Mouse (Mus musculus) intestine, postnatal 0 days (tissue): ENCODE results near the gene Dock2. TPM values are rescaled to one million over a fixed set of nuclear protein-coding genes. Genes with fewer than 3 reads are reported as not detected.

Experiments used
- ATAC-seq: fragments of 200-750 bp; cut with Nextera tagmentation; 2 replicates; pipeline ENCODE4 v1.8.0; 2017; ENCODE audit warnings: mild to moderate bottlenecking, moderate TSS enrichment, moderate library complexity
- H3K27ac ChIP-seq: fragments of 300-500 bp; sonication (generic); 2 replicates; pipeline ENCODE4 v1.5.1; 2014; ENCODE audit warnings: mild to moderate bottlenecking, low read depth, low read length, moderate library complexity
- H3K27me3 ChIP-seq: fragments of 300-500 bp; sonication (generic); replicated peaks from 2 replicates; pipeline ENCODE4 v1.6.1; 2014; ENCODE audit warnings: low read length, mixed read lengths; ENCODE audit not compliant: control insufficient read depth, insufficient read depth
- H3K36me3 ChIP-seq: fragments of 300-500 bp; sonication (generic); 2 replicates; pipeline ENCODE4 v1.6.1; 2014; ENCODE audit warnings: mild to moderate bottlenecking, moderate library complexity; ENCODE audit not compliant: control insufficient read depth, insufficient read depth
- H3K4me1 ChIP-seq: fragments of 300-500 bp; sonication (generic); replicated peaks from 2 replicates; pipeline ENCODE4 v1.6.1; 2014; ENCODE audit warnings: antibody characterized with exemption, low read length, mixed read lengths; ENCODE audit not compliant: control insufficient read depth, insufficient read depth
- H3K4me2 ChIP-seq: fragments of 300-500 bp; sonication (generic); replicated peaks from 2 replicates; pipeline ENCODE4 v1.6.1; 2014; ENCODE audit warnings: low read depth, mild to moderate bottlenecking, moderate library complexity
- H3K4me3 ChIP-seq: fragments of 300-500 bp; sonication (generic); 2 replicates; pipeline ENCODE4 v1.5.1; 2014; ENCODE audit warnings: low read depth, low read length
- H3K9ac ChIP-seq: fragments of 300-500 bp; sonication (generic); 2 replicates; pipeline ENCODE4 v1.6.1; 2014; ENCODE audit warnings: mild to moderate bottlenecking, low read depth, low read length
- H3K9me3 ChIP-seq: fragments of 300-500 bp; sonication (generic); 2 replicates; pipeline ENCODE4 v1.6.1; 2016; ENCODE audit warnings: mixed run types; ENCODE audit not compliant: control insufficient read depth
- CTCF ChIP-seq: sonication (generic); IDR thresholded peaks from 2 replicates; pipeline ENCODE4 v1.5.1; 2016; ENCODE audit warnings: low read depth, mild to moderate bottlenecking, control low read depth, antibody characterized with exemption, moderate library complexity
- WGBS: fragments of 180-500 bp; shearing (Covaris S2); extraction: QIAGEN DNeasy Blood & Tissue Kit; methylation state at CpG from one replicate; pipeline ENCODE4 v1.1.7; 2014; 5-methylcytosine and 5-hydroxymethylcytosine counted together
- polyA plus RNA-seq: library from polyadenylated mRNA; unstranded; fragments of >200 nt; fragmentation: Nextera tagmentation; extraction: Ambion mirVana; gene quantifications from 2 replicates; pipeline ENCODE4 v1.2.1, GENCODE M21; 2015

Dock2 gene
- polyA plus RNA-seq, 1 experiment from 2014 or later = 0.60 TPM

DNA sequence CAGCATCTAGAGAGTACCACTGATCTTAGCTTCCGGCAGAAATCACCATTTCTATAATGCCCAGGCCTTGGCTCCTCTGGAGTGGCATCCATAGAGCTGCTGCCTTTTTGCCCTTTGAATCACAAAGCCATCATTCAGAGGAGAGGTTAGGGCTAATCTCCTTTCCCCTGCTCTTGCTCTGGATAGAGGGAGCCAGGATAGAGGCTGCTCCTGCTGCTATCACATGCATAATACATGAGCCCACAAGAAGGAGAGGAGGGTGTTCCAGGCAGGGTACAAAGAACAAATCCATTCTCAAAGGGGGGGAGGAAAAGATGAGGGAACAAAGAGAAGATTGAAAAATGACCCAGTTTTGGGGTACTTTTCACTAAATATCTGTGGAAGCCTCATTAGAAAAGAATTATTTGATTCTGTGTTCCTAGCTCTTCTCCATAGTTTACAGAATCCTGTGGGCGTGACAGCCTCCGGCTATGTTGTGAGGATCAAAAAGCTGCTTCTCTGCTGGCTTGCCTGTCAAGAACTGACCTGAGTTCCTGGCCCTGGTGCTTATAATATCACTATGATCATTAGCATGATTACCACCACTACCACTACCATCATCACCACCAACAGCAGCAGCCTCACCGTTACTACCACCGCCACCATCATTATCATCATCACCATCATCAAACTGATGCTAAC is 485.9 kb downstream of the Dock2 start:
- no peak overlapping the region for H3K4me2 ChIP-seq
- H3K4me3 ChIP-seq = no peak overlapping the region
- WGBS = 75% methylated on average over 5 of the region's 5 CpGs
- no peak for ATAC-seq
- H3K9ac ChIP-seq = no peak overlapping the region
- no peaks in the 10 kb centered on the region for H3K9me3 ChIP-seq
- no peaks in the 10 kb centered on the region for H3K4me1 ChIP-seq
- H3K27ac ChIP-seq = no peak overlapping the region
- no peaks in the 10 kb centered on the region for H3K36me3 ChIP-seq
- no peak for TF ChIP-seq CTCF
- no peaks in the 10 kb centered on the region for H3K27me3 ChIP-seq

DNA sequence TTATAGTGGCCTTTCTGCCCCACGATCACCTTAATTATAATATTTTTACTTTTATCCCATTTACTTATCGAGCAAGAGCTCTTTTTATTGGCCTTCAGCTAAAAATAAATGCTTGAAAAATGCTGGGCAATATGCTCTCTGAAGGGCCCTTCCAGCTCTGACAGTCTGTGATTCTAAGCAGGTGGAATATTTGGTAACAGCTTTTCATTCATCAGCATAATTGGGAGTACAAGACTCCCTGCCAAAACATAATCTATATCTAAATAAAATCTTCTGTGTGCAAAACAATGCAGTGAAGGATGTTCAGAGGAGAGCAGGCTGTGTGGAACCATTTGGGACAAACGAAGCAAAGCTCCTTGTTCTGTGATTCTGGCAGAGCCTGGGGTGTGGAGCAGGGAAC is 492.4 kb downstream of the Dock2 start:
- no peak overlapping the region for H3K9ac ChIP-seq
- no peaks in the 10 kb centered on the region for H3K4me1 ChIP-seq
- H3K4me2 ChIP-seq = no peak overlapping the region
- H3K4me3 ChIP-seq = no peak overlapping the region
- ATAC-seq = no peak
- H3K27ac ChIP-seq = no peak overlapping the region
- H3K9me3 ChIP-seq = no peaks in the 10 kb centered on the region
- H3K36me3 ChIP-seq = no peaks in the 10 kb centered on the region
- H3K27me3 ChIP-seq = no peaks in the 10 kb centered on the region
- no peak for TF ChIP-seq CTCF
- 61% methylated on average over 3 of the region's 3 CpGs for WGBS

DNA sequence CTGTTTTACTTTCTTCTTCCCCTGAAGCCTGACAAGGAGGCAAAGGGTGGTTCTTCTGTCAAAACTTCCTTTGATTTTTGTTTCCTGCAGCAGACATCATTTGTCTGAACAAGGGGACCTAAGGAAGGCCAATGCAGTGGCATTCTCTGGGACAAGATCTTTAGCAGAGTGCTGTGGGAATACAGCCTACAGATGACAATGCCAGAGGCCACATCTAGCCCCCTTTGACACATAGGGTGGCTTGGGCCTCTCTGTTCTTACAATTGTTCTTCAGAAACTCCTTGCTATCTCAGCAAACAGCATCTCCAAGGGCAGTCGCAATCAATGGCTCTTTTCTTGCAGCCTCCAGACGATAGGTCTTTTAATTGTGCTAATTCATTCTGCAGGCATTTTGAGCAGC is 493.0 kb downstream of the Dock2 start:
- Histone ChIP-seq H3K27ac (no peak overlapping the region), H3K4me3 (no peak overlapping the region), H3K4me1 (no peaks in the 10 kb centered on the region), H3K36me3 (no peaks in the 10 kb centered on the region), H3K9ac (no peak overlapping the region), H3K9me3 (no peaks in the 10 kb centered on the region), H3K27me3 (no peaks in the 10 kb centered on the region), H3K4me2 (no peak overlapping the region)
- no peak for ATAC-seq
- 45% methylated on average over 2 of the region's 2 CpGs for WGBS
- no peak for TF ChIP-seq CTCF

DNA sequence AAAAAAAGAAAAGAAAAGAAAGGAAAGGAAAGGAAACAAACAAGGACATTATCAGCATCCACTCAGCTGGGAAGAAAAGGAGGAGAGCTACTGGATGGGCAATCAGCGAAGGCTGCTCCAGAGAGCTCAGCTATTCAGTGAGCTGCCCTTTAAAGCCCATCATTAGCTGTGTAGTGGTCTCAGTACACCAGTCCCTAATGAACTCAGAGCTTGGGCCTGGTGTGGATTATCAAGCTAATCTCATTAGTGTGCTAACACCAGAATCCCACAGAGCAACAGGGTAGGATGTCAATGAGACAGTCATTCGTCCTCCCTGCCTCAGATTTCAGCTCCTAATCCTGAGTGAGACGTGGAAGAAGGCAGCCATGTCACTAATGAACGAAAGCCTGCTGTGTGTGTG is 493.4 kb downstream of the Dock2 start:
- no peak for ATAC-seq

DNA sequence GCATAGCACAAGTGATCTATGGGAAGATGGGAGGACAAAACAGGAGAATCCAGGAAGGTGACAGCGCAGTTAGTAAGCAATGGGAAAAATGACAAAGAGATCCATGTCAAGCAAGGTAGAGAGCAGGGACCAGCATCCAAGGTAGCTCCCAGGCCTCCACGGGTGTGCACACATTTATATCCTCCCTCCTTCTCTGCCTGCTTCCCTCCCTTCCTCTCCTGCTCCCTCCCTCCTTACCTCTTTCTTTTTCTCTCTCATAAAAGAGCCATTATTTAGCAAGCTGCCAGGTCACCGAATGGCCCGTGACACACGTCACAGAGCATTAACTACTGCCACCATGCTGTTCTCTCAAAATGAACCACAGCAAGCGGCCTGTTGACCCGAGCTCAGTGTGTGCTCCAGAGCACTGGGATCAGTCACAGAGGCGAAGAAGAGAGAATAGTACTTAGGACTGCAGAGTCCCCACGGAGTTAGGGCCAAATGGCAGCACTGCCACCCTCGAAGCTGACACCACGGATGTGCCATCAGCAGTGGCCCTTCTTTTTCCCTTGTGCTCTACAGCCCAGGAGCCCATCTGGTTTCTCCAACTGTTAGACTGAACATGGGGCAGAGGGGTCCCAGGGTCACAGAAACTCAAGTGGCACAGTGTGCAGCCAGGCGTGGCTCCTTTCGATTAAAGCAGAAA is 499.4 kb downstream of the Dock2 start:
- no peaks in the 10 kb centered on the region for H3K27me3 ChIP-seq
- no peaks in the 10 kb centered on the region for H3K9me3 ChIP-seq
- no peak overlapping the region for H3K9ac ChIP-seq
- 68% methylated on average over 13 of the region's 13 CpGs for WGBS
- ATAC-seq = no peak
- H3K4me3 ChIP-seq = no peak overlapping the region
- H3K4me1 ChIP-seq = no peaks in the 10 kb centered on the region
- H3K4me2 ChIP-seq = no peak overlapping the region
- no peak overlapping the region for H3K27ac ChIP-seq
- no peak for TF ChIP-seq CTCF
- H3K36me3 ChIP-seq = no peaks in the 10 kb centered on the region

More for the DNA sequence above, 493.4 kb downstream of the Dock2 start:
- H3K4me3 ChIP-seq = no peak overlapping the region
- no peak overlapping the region for H3K4me2 ChIP-seq
- WGBS = 45% methylated on average over 4 of the region's 4 CpGs
- no peak overlapping the region for H3K27ac ChIP-seq
- no peaks in the 10 kb centered on the region for H3K27me3 ChIP-seq
- no peaks in the 10 kb centered on the region for H3K36me3 ChIP-seq
- no peak overlapping the region for H3K9ac ChIP-seq
- TF ChIP-seq CTCF = no peak
- no peaks in the 10 kb centered on the region for H3K9me3 ChIP-seq
- H3K4me1 ChIP-seq = no peaks in the 10 kb centered on the region

- no peak overlapping the region for H3K27ac ChIP-seq
- H3K4me2 ChIP-seq = no peak overlapping the region
- no peaks in the 10 kb centered on the region for H3K27me3 ChIP-seq
- no peak overlapping the region for H3K4me3 ChIP-seq
- TF ChIP-seq CTCF = no peak
- 72% methylated on average over 3 of the region's 3 CpGs for WGBS
- H3K9me3 ChIP-seq = no peaks in the 10 kb centered on the region
- no peaks in the 10 kb centered on the region for H3K36me3 ChIP-seq
- no peaks in the 10 kb centered on the region for H3K4me1 ChIP-seq
- no peak for ATAC-seq
- H3K9ac ChIP-seq = no peak overlapping the region
Measured at GRCm38 (mm10) chr11:34277047-34277445, 506.6 kb downstream of the Dock2 start.
